Mouse (Mus musculus): Measurements from ENCODE around the gene Dstyk.

Dstyk gene

DNA sequence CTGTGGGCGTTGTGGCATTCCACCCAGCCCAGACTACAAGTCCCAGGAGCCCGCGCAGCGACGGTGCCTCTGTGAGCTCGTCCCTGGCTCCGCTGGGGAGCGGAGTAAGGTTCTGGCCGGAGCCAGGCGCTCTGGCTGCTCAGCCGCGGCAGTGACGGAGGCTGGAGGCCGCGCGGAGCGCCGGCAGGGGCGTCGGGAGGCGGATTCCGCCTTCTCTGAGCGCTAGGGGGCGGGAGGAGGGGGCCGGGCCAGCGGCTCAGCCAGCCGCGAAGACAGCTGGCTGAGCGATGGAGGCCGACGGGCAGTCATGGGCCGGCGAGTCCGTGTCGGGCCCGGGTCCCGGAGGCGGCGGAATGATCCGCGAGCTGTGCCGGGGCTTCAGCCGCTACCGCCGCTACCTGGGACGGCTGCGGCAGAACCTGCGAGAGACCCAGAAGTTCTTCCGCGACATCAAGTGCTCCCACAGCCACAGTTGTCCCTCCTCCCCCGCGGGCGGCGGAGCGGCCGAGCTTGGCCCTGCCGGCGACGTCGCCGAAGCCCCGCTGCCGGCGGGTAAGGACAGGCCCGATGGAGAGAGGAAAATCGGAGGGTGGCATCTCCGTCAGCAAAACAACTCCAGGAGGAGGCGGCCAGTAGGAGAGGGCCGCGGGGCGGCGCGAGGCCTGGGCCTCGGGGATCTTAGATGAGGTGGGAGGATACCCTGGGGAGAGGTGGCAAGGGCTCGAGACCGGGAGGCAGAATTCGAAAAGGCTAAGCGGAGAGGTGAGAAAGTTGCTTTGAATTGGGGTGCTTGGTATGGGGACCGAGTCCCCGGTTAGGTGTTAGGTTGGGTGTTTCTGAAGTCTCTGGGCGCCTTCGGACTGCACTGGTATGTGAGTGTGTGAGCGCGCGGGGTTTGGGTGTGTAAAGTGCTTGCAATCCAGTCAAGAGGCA, at the start of gene Dstyk:
Dstyk (plus strand) TSS at position 237 of the 933 bp plus-strand sequence.
- peak; percentile 85 for DNase-seq (ENCODE audit: low read depth, low spot score)

DNA sequence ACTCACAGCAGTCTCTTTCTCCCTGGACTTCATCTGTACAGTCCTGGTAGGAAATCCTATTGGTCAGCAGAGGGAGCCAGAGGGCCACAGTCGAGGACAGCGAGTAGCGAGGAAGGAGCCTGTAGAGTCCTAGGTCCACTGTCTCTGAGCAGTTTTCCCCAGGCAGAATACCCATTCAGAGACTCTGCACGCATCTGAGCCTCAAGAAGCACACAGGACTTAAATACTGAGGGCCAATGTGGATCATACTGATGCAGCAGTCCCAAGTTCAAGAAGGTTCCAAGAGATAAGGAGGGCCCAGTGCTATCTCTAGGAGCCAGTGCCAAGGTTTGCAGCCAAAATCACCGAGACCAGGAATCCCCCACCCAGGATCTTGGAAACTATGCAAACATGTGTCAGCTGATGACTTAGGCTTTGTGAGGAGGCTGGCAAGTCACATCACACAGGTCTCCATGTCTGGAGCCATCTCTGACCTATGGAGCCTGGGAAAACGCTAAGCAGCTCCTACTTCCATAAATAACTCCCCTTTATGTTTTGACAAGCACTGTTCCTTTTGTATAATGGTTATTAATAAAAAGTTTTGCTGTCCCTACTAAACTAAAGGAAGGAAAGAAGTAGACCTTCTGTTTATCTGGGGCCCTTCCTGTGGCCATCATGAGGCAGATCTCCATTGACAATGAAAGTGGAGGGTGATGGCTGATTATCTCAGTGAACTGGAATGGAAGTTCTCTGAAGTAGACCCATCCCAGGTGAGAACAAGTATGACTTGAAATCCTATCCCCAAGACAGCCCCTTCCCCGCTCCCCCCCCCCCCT, 49.5 kb upstream of the Dstyk start:
- no peak for DNase-seq (ENCODE audit: low read depth, low spot score)

DNA sequence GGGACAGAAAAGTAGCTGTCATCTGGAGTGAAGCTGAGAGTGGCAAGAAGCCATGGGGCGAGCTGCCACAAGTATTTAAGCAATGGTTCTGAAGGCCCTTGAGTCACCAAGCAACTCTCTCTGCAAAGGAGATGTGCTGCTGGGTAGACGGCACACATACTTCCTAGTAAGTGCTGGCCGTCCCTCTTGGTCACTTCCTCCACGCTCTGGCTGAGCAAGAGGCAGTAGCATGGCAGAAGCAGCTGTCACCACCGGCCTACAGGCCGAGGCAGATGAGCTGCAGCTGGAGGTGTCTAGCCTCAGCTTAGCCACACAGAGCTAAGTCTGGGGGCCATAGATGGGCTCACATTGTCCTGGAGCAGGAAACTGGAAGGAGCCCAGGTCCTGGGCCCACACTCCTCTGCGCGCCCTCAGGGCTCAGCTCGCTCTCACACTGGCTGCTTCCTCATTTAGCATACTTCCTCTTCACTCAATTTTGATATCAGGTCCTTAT, 46.6 kb upstream of the Dstyk start:
- DNase-seq (ENCODE audit: low read depth, low spot score): no peak

DNA sequence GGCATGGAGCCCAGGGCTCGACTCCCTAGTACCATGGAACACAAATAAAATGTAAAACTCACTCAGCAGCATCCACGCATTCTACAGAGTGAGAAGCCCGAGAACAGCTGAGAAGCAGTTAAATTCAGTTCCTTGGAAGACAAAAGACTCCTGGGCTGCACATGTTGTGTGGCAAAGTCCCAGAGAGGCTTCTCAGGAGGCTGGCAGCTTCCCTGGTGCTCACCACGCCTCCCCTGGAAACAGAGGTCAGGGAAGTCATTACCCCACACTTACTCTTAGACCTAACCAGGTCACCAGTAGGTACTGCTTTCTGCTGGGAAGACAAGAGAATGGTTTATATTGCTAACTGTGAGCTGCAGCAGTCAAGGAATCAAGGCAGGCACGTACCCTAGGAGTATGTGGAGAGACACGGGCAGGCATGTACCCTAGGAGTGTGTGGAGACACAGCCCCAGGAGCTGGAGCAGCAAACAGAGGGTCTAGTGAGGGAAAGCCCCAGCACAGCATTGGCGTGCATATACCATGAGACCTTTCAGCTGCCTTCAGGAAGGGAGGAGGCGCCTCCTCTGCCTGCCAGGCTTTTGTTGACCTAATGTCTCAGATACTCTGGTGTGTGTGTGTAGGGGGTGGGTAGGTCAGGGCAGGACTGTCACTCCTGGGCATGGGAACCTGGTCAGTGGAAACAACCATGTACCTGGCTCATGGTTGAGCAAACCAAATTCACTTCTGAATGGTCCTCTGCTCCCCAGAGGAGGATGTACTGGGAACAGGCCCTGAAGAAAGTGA, 45.9 kb upstream of the Dstyk start:
- no peak for DNase-seq (ENCODE audit: low read depth, low spot score)

DNA sequence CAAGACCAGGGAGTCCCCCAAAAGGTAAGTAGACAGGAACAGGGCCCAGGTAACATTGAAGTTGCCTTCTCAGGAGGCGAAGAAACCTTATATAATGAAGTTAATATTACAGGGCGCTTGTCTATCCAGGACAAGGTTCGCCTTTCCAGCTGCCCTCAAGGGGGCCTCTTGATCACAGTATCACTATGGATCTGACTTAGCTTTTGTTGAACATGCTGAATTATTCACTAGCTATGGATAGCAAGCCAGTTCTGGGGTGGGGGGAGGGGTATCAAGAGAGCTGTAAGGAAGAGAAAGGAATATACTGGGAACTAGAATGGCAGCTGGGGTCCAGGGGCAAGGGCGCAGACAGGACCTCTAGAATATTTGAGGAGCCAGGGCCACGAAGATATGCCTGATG, 45.0 kb upstream of the Dstyk start:
- DNase-seq (ENCODE audit: low read depth, low spot score): no peak

DNA sequence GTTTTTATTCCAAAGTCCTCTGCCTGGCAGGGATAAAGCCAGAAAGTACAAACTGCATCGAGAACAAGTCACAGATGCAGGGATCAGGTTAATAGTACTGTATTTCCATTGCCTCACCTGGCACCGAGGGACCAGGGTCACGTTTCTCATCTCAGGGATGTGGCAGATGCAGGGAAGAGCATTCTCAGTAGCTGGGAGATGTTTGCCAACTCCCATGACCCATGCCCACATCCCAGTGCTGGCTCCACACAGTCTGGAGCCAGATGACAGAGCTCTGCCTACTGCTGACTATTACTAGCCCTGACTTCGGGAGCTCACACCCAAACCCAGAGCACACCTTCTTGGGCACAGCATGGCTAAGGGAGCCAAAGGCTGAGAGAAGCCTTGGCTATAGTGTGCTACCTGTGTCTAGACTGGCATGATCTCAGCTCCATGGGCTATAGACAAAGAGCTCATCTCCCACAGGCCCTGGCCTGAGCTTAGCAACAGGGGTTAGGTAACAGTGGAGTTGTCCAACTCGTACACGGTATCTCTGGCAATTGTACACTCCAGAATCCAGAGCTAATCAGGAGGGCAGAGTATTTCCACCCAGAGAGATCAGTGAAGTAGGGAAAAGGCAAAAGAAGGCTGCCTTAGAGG, 44.3 kb upstream of the Dstyk start:
- DNase-seq (ENCODE audit: low read depth, low spot score): no peak

DNA sequence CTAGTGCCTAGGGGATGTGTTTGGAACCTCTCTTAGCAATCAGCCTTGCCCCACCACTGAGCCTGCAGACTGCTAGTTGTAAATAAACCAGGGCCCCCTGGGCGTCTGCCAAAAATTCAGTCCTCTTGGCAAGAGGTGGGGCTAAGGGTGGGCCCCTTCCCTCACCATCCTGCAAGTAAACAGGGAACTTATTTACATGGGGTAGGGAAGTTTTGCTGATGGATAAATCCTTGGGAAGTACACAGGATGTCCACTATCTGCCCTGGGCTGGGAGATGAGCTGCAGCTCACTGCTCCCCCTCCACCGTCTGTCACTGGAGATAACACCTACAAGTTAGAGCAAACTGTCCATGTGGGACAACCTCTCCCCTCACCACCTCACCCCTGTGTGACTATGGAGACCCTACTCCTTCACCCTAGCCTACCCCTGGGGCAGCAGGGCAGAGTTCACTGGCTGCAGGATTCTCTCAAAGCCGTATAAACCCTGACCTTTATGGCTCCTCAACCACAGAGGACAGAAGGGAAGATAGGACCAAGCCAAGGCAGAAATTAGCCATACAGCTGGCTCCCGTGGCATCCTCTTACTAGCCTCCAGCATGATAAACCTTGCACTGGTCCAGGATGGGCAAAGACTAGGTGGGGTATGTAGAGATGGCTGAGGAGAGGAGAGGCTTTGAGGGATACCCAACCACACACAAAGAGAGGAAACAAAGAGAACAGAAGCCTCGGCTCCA, 43.0 kb upstream of the Dstyk start:
- DNase-seq (ENCODE audit: low read depth, low spot score): no peak

DNA sequence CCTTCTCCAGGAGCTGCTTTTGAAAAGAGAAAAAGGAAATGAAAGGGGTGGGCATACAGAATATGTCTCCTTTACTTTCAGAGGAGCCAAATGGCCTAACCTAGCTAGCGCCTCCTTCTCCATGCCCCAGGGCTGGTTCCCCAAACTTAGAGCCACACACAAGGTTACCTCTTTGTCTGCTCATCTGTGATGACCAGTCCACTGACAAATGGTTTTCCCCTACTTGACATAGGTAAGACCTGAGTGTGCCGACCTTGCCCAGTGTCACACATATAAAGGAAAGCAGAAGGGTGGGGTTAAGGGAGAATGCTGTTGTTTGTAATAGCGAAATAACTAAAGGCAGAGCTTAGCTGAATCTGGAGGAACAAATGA, 42.5 kb upstream of the Dstyk start:
- DNase-seq (ENCODE audit: low read depth, low spot score): no peak

DNA sequence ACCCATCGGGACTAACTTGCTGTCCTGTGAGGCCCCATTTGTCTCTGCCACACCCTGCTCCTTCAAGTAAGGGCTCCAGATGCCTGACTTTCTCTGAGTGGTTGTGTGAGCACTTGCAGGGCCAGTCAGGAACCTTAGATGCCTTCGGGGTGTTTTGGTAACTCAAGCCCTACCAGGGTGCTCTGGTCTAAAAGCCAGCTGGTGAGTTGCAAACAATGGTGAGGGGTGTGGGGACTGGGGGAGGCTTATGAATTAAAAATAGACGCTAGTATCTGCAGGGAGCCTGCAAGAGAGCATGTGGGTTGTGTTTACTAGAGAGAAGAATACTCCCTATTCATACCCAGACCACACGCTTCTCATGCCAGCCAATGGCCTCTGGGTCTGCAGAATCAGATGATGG, 42.1 kb upstream of the Dstyk start:
- no peak for DNase-seq (ENCODE audit: low read depth, low spot score)

DNA sequence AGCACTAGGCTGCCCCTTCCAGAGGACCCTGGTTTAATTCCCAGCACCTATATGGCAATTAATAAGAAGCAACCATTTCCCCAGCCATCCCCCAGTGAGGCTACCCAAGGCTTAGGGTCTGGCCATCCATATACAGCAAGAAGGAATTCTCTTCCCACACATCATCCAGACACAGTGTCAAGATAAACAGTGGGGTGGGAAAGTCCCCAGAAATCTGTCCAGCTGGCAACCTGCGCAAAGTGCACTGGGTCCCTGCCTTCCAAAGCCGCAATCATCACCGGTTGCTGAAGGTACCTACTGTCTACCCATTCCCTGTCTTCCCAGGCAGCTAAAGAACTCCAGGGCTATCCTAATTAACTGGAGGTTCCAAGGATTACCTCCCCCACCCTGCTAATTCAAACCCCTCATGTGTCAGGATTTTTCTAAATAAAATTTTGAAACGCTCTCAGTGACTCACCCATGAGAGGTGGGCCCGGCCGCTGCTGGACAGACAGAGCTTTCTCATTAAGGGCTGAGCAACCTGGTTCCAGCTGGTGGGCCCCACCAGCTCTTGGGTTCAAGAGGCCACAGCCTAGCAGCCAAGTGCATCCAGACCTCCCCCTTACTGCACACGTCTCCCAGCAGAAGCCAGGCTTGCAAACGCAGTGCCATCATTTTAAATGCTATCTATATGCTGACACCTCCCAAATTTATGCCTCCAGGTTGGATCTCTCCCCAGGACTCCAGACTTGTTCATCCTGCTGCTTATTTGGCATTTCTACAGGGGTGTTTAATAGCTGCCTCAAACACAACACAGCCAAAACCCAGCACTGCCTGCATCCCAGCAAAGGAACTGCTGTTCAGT, 40.9 kb upstream of the Dstyk start:
- DNase-seq (ENCODE audit: low read depth, low spot score): no peak

DNA sequence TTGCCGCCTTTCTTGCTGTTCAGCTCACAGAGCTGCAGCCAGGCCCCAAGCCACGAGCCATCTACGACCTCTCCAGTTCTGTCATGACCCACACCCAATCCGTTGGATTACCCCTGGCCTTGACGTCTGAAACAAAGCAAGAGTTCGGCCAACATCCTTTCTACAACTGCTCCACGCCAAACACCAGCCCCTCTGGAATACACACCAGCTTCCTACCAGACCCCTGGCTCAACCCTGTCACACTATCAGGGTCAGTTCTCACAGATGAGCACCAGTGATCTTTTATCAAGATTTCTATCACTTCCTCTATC, 40.3 kb upstream of the Dstyk start:
- DNase-seq (ENCODE audit: low read depth, low spot score): no peak

DNA sequence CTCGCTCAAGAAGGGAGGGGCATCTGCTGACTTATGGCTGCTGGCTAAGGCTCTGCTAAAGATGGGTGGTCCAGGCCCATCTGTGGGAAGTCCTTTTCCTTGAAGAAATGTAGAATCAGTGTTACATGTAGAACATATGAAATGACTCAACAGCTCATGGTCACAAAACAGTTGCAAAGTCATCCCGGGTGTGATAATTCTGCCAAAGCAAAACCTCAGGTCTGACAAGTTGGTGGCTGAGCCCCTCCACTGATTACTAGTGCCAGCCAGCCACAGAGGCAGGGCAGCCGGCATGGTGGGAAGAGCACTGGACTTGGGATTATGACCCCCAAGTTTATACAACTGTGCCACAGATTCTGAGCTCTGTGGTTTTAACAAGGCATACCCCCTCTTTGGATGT, 39.5 kb upstream of the Dstyk start:
- DNase-seq (ENCODE audit: low read depth, low spot score): no peak

DNA sequence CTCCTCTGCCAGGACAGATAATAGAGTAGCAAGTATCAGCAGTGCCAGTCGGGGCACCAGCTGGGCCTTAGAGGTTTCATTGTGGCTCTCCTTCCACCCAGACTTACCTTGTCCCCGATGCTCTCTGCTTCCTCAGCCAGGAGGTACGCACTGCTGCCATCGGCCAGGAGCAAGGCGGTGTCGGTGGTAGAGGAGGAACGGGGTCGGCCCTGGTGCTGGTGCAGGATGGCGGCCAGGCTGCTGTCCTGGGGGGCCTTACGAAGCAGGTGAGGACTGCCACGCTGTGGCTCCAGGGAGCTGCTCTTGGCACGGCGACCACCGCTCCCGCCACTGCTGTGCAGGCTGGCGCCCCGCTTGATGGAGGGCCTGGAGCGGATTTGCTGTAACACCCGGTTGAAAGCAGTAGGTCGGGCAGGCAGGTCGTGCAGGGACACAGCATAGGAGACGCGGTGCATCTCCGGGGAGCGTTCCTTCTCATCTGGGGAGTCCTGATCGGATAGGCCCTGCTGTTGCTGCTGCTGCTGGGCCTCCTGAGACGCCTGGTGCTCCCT, 36.7 kb upstream of the Dstyk start:
- DNase-seq (ENCODE audit: low read depth, low spot score): no peak

DNA sequence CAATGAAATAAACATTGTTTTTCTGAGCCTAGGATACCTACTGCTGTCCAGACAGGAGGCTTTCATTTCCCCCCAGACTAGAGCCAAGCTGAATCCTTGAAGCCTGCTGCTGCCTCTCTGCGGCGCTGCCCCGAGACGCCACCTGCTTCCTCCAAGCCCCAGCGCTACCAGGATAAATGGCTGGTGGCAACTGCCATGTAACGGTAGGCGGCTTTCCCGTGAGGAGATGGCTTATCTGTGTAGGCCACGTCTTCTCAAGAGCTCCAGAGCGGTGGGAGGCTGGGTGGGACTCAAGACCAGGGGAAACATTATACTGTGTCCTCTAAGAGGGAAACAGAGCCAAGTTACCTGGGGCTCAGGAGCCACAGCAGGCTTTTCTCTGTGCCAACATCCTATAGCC, 35.4 kb upstream of the Dstyk start:
- DNase-seq (ENCODE audit: low read depth, low spot score): no peak

DNA sequence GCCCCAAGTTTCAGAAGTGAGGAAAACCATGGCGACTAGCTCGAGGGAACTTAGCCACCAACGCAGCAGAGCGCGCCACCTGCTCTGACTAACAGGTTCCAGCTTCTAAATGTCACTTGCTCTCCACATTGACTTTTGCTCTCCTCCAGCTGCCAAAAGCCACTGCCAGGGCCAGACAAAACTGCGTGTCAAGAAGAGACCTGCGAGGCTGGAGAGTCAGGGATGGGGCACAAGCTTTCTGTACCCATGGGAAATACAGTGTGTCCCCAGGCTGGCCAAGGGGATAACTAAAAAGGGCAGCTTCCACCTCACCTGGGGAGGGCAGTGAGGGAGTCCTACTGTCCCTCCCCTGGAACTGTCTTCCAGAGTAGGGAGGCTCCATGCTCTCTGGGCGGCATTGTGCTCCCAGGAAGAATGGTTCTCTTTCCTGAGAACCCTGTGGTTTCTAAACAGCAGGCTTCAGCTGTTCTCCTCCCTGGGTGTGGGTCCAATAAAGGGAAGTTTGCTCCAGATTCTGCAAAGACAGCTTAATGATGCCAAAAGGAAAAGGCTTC, 33.3 kb upstream of the Dstyk start:
- DNase-seq (ENCODE audit: low read depth, low spot score): no peak

DNA sequence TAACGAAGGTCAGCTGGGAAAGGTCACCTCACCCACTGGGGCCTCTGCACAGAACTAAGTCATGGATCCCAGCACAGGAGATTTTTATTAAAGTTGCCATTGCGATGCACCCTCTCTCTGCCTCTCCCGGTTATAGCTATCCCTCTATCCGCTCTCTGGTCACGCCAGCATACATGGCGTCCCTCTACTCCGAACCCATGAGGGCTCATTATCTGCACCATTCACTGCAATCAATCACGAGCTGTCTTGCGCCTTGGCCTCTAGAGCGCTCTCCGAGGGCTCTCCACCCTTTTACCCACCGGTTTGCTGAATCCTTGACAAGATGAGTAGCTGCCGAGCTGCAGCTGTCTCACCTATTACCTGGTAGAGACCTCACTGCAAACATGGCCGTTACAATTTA, 32.1 kb upstream of the Dstyk start:
- no peak for DNase-seq (ENCODE audit: low read depth, low spot score)

DNA sequence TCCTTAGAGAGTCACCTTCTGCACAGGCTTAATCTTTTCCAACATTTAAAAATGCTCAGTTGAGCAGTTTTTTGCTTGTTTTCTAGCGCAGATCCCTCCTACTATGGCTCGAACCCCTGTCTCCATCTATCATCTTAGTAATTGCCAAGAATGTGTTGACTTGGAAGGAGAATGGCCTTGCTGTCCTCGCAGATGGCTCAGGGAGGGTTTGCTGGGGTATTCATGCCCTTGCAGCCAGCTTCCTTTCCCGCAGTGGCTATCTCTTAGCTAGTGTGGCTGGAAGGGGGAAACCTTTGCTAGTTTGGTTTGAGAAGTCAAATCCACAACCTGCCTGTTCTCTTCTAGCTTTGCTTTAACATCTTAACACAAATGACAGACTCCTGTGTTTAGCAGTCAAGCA, 31.6 kb upstream of the Dstyk start:
- DNase-seq (ENCODE audit: low read depth, low spot score): no peak

DNA sequence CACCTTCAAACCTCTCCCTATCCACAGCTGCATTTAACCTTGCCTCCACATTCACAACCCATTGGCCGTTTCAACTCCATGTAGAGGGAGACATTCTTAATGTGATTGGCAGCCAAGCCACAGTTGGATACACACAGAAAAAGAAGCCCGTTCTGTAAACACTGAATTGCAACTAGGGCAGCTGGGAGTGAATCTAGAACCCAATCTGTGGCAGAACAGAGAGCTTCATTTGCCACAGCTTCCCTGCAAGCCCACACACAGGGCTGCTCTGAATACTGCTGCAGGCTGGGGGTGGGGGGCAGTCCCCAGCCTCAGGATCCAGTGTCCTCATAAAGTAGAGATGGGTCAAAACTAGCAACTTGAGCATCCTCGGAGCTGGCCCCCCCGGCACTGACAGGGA, 31.1 kb upstream of the Dstyk start:
- DNase-seq (ENCODE audit: low read depth, low spot score): no peak

DNA sequence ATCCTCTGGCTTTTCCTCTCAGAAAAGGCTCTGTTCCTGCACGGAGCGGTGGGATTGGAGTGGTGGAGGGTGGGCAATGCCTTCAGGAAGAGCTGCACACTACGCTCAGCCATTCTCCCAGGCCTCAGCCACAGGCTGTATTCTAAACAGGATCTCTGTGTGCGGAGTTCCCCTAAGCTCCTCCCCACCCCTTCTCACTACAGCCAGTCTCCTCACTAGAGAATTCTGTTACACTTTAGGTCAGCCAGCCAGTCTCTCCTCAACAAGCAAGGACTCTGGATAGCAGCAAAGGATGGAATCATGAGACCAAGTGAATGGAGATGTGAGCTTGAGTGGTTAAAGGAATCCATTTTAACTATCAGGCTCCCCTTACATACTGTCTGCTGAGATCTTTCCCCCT, 29.4 kb upstream of the Dstyk start:
- DNase-seq (ENCODE audit: low read depth, low spot score): no peak

All from brain, embryonic 18.5 days (tissue).